Mouse (Mus musculus) heart, adult 2 months (tissue): ENCODE measurements around the gene Gm7271.

ENCODE experiments used
- CTCF ChIP-seq: fragments of 200-600 bp; IDR thresholded peaks from 2 replicates; pipeline ENCODE4 v1.8.1; 2022; ENCODE audit warnings: antibody characterized with exemption, mild to moderate bottlenecking, moderate library complexity
- EP300 ChIP-seq: fragments of 200-500 bp; IDR thresholded peaks from 2 replicates; pipeline ENCODE4 v1.6.1; 2011; ENCODE audit warnings: low read depth, low read length, control low read depth; ENCODE audit not compliant: insufficient read depth
- POLR2A ChIP-seq: fragments of 200-500 bp; IDR thresholded peaks from 2 replicates; pipeline ENCODE4 v1.6.1; 2011; ENCODE audit warnings: mild to moderate bottlenecking, low read depth, low read length, control low read depth; ENCODE audit not compliant: insufficient read depth

- TF ChIP-seq POLR2A (no peak), CTCF (no peak; the same call in 1 of the 2 replicates), EP300 (peak; percentile 72)
Observed at GRCm38 (mm10) chr5:76565321-76565720, 81.5 kb downstream of the Gm7271 start.
